Mouse (Mus musculus): ENCODE measurements around the gene Myd88. TPM values are rescaled to one million over a fixed set of nuclear protein-coding genes. Genes with fewer than 3 reads are reported as not detected.

Gene Myd88
- polyA plus RNA-seq, 3 experiments from 2014 or later: 72.5 to 96.3 (median 75.1) TPM

Other genes with a start within 250 kb of the Myd88 start
- gene Plcd1, start 247.9 kb downstream of the Myd88 start, polyA plus RNA-seq (2017; shearing (Covaris generic)): 1 to 10 TPM in 2 of 3 experiments, under 1 TPM in 1; 0.34 to 1.9 (median 1.8) TPM
- gene Dlec1, start 238.9 kb downstream of the Myd88 start, polyA plus RNA-seq (2017; shearing (Covaris generic)): under 1 TPM in 2 of 3 experiments, not detected in 1; 0.15 to 0.34 TPM
- gene Acaa1b, start 184.3 kb downstream of the Myd88 start, polyA plus RNA-seq (2017; shearing (Covaris generic)): not detected
- gene Gm47289, start 182.2 kb downstream of the Myd88 start, polyA plus RNA-seq (2017; shearing (Covaris generic)): not detected
- gene Slc22a13, start 132.3 kb downstream of the Myd88 start, polyA plus RNA-seq (2017; shearing (Covaris generic)): not detected
- 1 to 10 TPM; 7.1 to 8.6 (median 8.3) TPM for gene Oxsr1, start 19.0 kb downstream of the Myd88 start, polyA plus RNA-seq (2017; shearing (Covaris generic))
- gene Acaa1a, start 1.7 kb downstream of the Myd88 start, polyA plus RNA-seq (2017; shearing (Covaris generic)): 10 to 100 TPM; 41.3 to 46.9 (median 41.3) TPM
- under 1 TPM in 2 of 3 experiments, not detected in 1; 0.38 to 0.63 TPM for gene Xylb, start 16.0 kb upstream of the Myd88 start, polyA plus RNA-seq (2017; shearing (Covaris generic))
- gene Slc22a14, start 24.1 kb upstream of the Myd88 start, polyA plus RNA-seq (2017; shearing (Covaris generic)): not detected
- not detected for gene Acvr2b, start 60.7 kb upstream of the Myd88 start, polyA plus RNA-seq (2017; shearing (Covaris generic))
- gene Exog, start 103.5 kb upstream of the Myd88 start, polyA plus RNA-seq (2017; shearing (Covaris generic)): 10 to 100 TPM; 11.1 to 12.1 (median 11.5) TPM
- not detected for gene Scn5a, start 237.6 kb upstream of the Myd88 start, polyA plus RNA-seq (2017; shearing (Covaris generic))